In genomic region chr4:117885093-117885492, GRCm38 (mm10) we compare ENCODE assay signal across 27 mouse cellular contexts. TPM values are rescaled to one million over a fixed set of nuclear protein-coding genes. Genes with fewer than 3 reads are reported as not detected.
A peak's percentile ranks its signal among the peaks of the same experiment; 100 is the strongest.
DNase-seq lines count a peak whose midpoint lies in the region; ATAC-seq lines count a peak whose summit lies in the region.
"Had no signal": no experiment of that assay in that cellular context is flagged by ENCODE, and none has a peak within 500 bp of the region (broad histone marks: within the 10 kb centered on the region; RNA-seq: fewer than 3 reads in every experiment).

No protein-coding gene starts in this region.

- H3K9ac ChIP-seq in heart, embryonic 13.5 days, result no peak overlapping the region
- no peak overlapping the region for H3K9ac ChIP-seq in midbrain, embryonic 15.5 days
- H3K9ac ChIP-seq: forebrain, embryonic 12.5 days; hindbrain, embryonic 14.5 days had no signal

- H3K27ac ChIP-seq in heart, embryonic 13.5 days (replicated peaks), result no peak overlapping the region
- H3K27ac ChIP-seq in midbrain, embryonic 10.5 days (replicated peaks), result no peak overlapping the region
- no peak overlapping the region for H3K27ac ChIP-seq in midbrain, embryonic 15.5 days
- no peak overlapping the region for H3K27ac ChIP-seq in embryonic facial prominence, embryonic 10.5 days (replicated peaks)
- H3K27ac ChIP-seq: forebrain, embryonic 12.5 days; forebrain, embryonic 15.5 days; heart, adult 2 months; heart, embryonic 10.5 days; hindbrain, embryonic 14.5 days; hindbrain, postnatal 0 days had no signal

- WGBS in heart, embryonic 13.5 days, result 91% methylated on average over 10 of the region's 10 CpGs
- 94% methylated on average over 10 of the region's 10 CpGs for whole genome bisulfite sequencing in midbrain, embryonic 10.5 days
- 94% methylated on average over 10 of the region's 10 CpGs for WGBS in midbrain, embryonic 15.5 days
- WGBS in embryonic facial prominence, embryonic 10.5 days, result 94% methylated on average over 10 of the region's 10 CpGs

- no peaks in the 10 kb centered on the region for H3K9me3 ChIP-seq in heart, embryonic 13.5 days
- no peaks in the 10 kb centered on the region for H3K9me3 ChIP-seq in midbrain, embryonic 10.5 days (replicated peaks)
- no peaks in the 10 kb centered on the region for H3K9me3 ChIP-seq in midbrain, embryonic 15.5 days
- no peaks in the 10 kb centered on the region for H3K9me3 ChIP-seq in embryonic facial prominence, embryonic 10.5 days
- H3K9me3 ChIP-seq: forebrain, embryonic 12.5 days; forebrain, embryonic 15.5 days; G1E; heart, embryonic 10.5 days had no signal

- H3K4me2 ChIP-seq in heart, embryonic 13.5 days, result peak overlapping the region; percentile 87; the same call in 1 of the 2 replicates
- H3K4me2 ChIP-seq in midbrain, embryonic 15.5 days, result no peak overlapping the region
- H3K4me2 ChIP-seq: forebrain, embryonic 12.5 days; forebrain, embryonic 15.5 days had no signal

- ATAC-seq in heart, embryonic 13.5 days (ENCODE audit: extremely low read depth, insufficient number of reproducible peaks, low FRiP score, low TSS enrichment), result no peak
- no peak for ATAC-seq in midbrain, embryonic 15.5 days (replicated peaks)
- ATAC-seq: forebrain, embryonic 15.5 days; hindbrain, postnatal 0 days; inflammation-experienced regulatory T-cells, adult 6 months; intestine, embryonic 16.5 days; Patski had no signal

- peaks cover 30% of the 10 kb centered on the region for H3K4me1 ChIP-seq in heart, embryonic 13.5 days
- H3K4me1 ChIP-seq in midbrain, embryonic 10.5 days, result peaks cover 65% of the 10 kb centered on the region
- peaks cover 61% of the 10 kb centered on the region for H3K4me1 ChIP-seq in midbrain, embryonic 15.5 days
- H3K4me1 ChIP-seq in embryonic facial prominence, embryonic 10.5 days, result peaks cover 62% of the 10 kb centered on the region

- H3K4me3 ChIP-seq in heart, embryonic 13.5 days, result peak overlapping the region; percentile 99; the same call in 1 of the 2 replicates
- 0 out of 2 replicates have a peak overlapping the region, but pooled peaks have one; percentile 95 for H3K4me3 ChIP-seq in midbrain, embryonic 10.5 days
- no peak overlapping the region for H3K4me3 ChIP-seq in midbrain, embryonic 15.5 days
- H3K4me3 ChIP-seq in embryonic facial prominence, embryonic 10.5 days, result peak overlapping the region; percentile 95; the same call in 1 of the 2 replicates
- H3K4me3 ChIP-seq: forebrain, embryonic 12.5 days; heart, adult 2 months; heart, embryonic 10.5 days had no signal

- no peaks in the 10 kb centered on the region; the same call in 1 of the 2 replicates for H3K27me3 ChIP-seq in heart, embryonic 13.5 days (replicated peaks)
- H3K27me3 ChIP-seq in midbrain, embryonic 10.5 days (ENCODE audit: low read depth, poor library complexity, severe bottlenecking), result 0 out of 2 replicates have a peak, but pooled peaks cover 8% of the 10 kb centered on the region
- no peaks in the 10 kb centered on the region for H3K27me3 ChIP-seq in midbrain, embryonic 15.5 days (replicated peaks)
- no peaks in the 10 kb centered on the region for H3K27me3 ChIP-seq in embryonic facial prominence, embryonic 10.5 days (replicated peaks; ENCODE audit: low read depth, poor library complexity, severe bottlenecking)
- H3K27me3 ChIP-seq: CH12.LX; forebrain, embryonic 12.5 days; forebrain, embryonic 15.5 days; Patski had no signal

- DNase-seq in cerebellum, adult 9-11 months, result peak; percentile 52
- no peak for DNase-seq in cerebellum, postnatal 36 days
- DNase-seq in heart, postnatal 25 days (ENCODE audit: low spot score), result no peak
- no peak for DNase-seq in midbrain, embryonic 10.5 days (ENCODE audit: low spot score)
- DNase-seq in embryonic facial prominence, embryonic 10.5 days (ENCODE audit: low spot score), result no peak
- DNase-seq: adrenal gland, postnatal 10 days; adrenal gland, postnatal 36 days; B cell, adult 2 months; cerebellum, adult 18-20 months; cerebellum, postnatal 10 days; embryo, embryonic 11 days; gastrocnemius, postnatal 25 days; heart, adult 2 months; heart, postnatal 36 days had no signal

- intact Hi-C loops in heart, postnatal 25 days (cut with DNase I), result no loop called here

- H3K36me3 ChIP-seq in heart, embryonic 13.5 days, result peaks cover 43% of the 10 kb centered on the region
- H3K36me3 ChIP-seq in midbrain, embryonic 10.5 days, result peaks cover 49% of the 10 kb centered on the region
- peaks cover 12% of the 10 kb centered on the region; the same call in 1 of the 2 replicates for H3K36me3 ChIP-seq in midbrain, embryonic 15.5 days (replicated peaks)
- peaks cover 51% of the 10 kb centered on the region for H3K36me3 ChIP-seq in embryonic facial prominence, embryonic 10.5 days (replicated peaks)

RNA-seq across cellular contexts. Expression of gene B4galt2, which starts 1.8 kb away (rescaled TPM):
- polyA plus RNA-seq in heart, embryonic 13.5 days (2015; fragmentation: Nextera tagmentation; extraction: Ambion mirVana), result 13.5 and 13.9 TPM in 2 replicates
- total RNA-seq in heart, postnatal 25 days (2021), result 1 to 10 TPM; 4.5 to 5.2 TPM
- polyA plus RNA-seq in midbrain, embryonic 10.5 days (2016; fragmentation: Nextera tagmentation; extraction: Ambion mirVana), result 24.8 and 27.9 TPM in 2 replicates
- polyA plus RNA-seq in midbrain, embryonic 15.5 days (2015; fragmentation: Nextera tagmentation; extraction: Ambion mirVana), result 65.4 and 67.7 TPM in 2 replicates
- 24.7 and 27.2 TPM in 2 replicates for polyA plus RNA-seq in embryonic facial prominence, embryonic 10.5 days (2016; fragmentation: Nextera tagmentation; extraction: Ambion mirVana)
- total RNA-seq: common myeloid progenitor, adult 5-6 weeks had no signal
- polyA plus RNA-seq: inflammation-experienced regulatory T-cells, adult 6 months had no signal

RNA-seq across cellular contexts. Expression of gene Atp6v0b, which starts 2.0 kb away (rescaled TPM):
- polyA plus RNA-seq in heart, embryonic 13.5 days (2015; fragmentation: Nextera tagmentation; extraction: Ambion mirVana), result 188 and 220 TPM in 2 replicates
- 100 to 1,000 TPM; 111 to 127 TPM for total RNA-seq in heart, postnatal 25 days (2021)
- 193 and 213 TPM in 2 replicates for polyA plus RNA-seq in midbrain, embryonic 10.5 days (2016; fragmentation: Nextera tagmentation; extraction: Ambion mirVana)
- 617 and 618 TPM in 2 replicates for polyA plus RNA-seq in midbrain, embryonic 15.5 days (2015; fragmentation: Nextera tagmentation; extraction: Ambion mirVana)
- 157 and 162 TPM in 2 replicates for polyA plus RNA-seq in embryonic facial prominence, embryonic 10.5 days (2016; fragmentation: Nextera tagmentation; extraction: Ambion mirVana)

RNA-seq across cellular contexts. Expression of gene Dph2, which starts 6.7 kb away (rescaled TPM):
- polyA plus RNA-seq in heart, embryonic 13.5 days (2015; fragmentation: Nextera tagmentation; extraction: Ambion mirVana), result 10.9 and 11.6 TPM in 2 replicates
- total RNA-seq in heart, postnatal 25 days (2021), result 1 to 10 TPM; 3.2 to 4.4 TPM
- polyA plus RNA-seq in midbrain, embryonic 10.5 days (2016; fragmentation: Nextera tagmentation; extraction: Ambion mirVana), result 27.9 and 30.9 TPM in 2 replicates
- polyA plus RNA-seq in midbrain, embryonic 15.5 days (2015; fragmentation: Nextera tagmentation; extraction: Ambion mirVana), result 24.0 and 25.5 TPM in 2 replicates
- polyA plus RNA-seq in embryonic facial prominence, embryonic 10.5 days (2016; fragmentation: Nextera tagmentation; extraction: Ambion mirVana), result 24.8 and 26.6 TPM in 2 replicates

RNA-seq across cellular contexts. Expression of gene Ccdc24, which starts 12.7 kb away (rescaled TPM):
- 0.74 and 1.1 TPM in 2 replicates for polyA plus RNA-seq in heart, embryonic 13.5 days (2015; fragmentation: Nextera tagmentation; extraction: Ambion mirVana)
- total RNA-seq in heart, postnatal 25 days (2021), result under 1 TPM; 0.13 to 0.39 TPM
- 1.1 and 2.2 TPM in 2 replicates for polyA plus RNA-seq in midbrain, embryonic 10.5 days (2016; fragmentation: Nextera tagmentation; extraction: Ambion mirVana)
- polyA plus RNA-seq in midbrain, embryonic 15.5 days (2015; fragmentation: Nextera tagmentation; extraction: Ambion mirVana), result 2.7 and 3.2 TPM in 2 replicates
- polyA plus RNA-seq in embryonic facial prominence, embryonic 10.5 days (2016; fragmentation: Nextera tagmentation; extraction: Ambion mirVana), result 1.4 and 1.7 TPM in 2 replicates
- total RNA-seq: G1E; gastrocnemius, postnatal 25 days had no signal
- polyA plus RNA-seq: G1E; inflammation-experienced regulatory T-cells, adult 6 months had no signal

RNA-seq across cellular contexts. Expression of gene Ipo13, which starts 29.7 kb away (rescaled TPM):
- 40.3 and 41.2 TPM in 2 replicates for polyA plus RNA-seq in heart, embryonic 13.5 days (2015; fragmentation: Nextera tagmentation; extraction: Ambion mirVana)
- total RNA-seq in heart, postnatal 25 days (2021), result 10 to 100 TPM; 76.0 to 77.1 TPM
- polyA plus RNA-seq in midbrain, embryonic 10.5 days (2016; fragmentation: Nextera tagmentation; extraction: Ambion mirVana), result 66.5 and 80.5 TPM in 2 replicates
- polyA plus RNA-seq in midbrain, embryonic 15.5 days (2015; fragmentation: Nextera tagmentation; extraction: Ambion mirVana), result 76.5 and 77.1 TPM in 2 replicates
- 62.8 and 72.3 TPM in 2 replicates for polyA plus RNA-seq in embryonic facial prominence, embryonic 10.5 days (2016; fragmentation: Nextera tagmentation; extraction: Ambion mirVana)
